ENCODE assay signal across 21 mouse cellular contexts in the genomic region with DNA sequence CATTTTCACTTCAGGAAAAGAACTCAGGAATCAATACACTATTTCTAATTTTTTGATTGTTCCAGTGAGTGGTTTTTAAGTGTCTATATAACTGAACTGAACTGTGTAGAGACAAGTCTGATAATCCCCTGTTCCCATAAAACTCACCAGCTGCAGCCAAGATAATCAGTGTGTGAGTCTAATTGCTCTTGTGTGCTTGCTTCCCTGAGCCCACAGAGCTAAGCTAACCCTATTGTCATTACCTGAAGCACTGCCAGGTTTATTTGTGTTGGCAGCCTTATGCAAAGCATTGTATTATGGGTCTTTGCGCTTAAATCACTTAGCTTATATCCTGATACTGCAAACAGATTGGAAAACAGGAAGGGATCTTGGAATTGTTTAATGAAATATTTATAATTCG.
DNase-seq lines count a peak whose midpoint lies in the region; ATAC-seq and TF ChIP-seq lines count a peak whose summit lies in the region.
"Had no signal": no experiment of that assay in that cellular context is flagged by ENCODE, and none has a peak within 500 bp of the region (broad histone marks: within the 10 kb centered on the region; RNA-seq: fewer than 3 reads in every experiment).

No protein-coding gene starts in this region.

- no peak for ATAC-seq in forebrain, embryonic 14.5 days
- ATAC-seq in forebrain, embryonic 16.5 days = no peak
- ATAC-seq in midbrain, embryonic 14.5 days (ENCODE audit: low FRiP score, low TSS enrichment) = no peak
- ATAC-seq in midbrain, embryonic 16.5 days = no peak
- ATAC-seq: CD4-positive, CD25-positive, alpha-beta regulatory T cell, adult 4 months; forebrain, embryonic 15.5 days; liver, embryonic 12.5 days had no signal

- no peaks in the 10 kb centered on the region; the same call in 1 of the 2 replicates for H3K4me1 ChIP-seq in forebrain, embryonic 14.5 days (ENCODE audit: control insufficient read depth, insufficient read depth, low read length)
- H3K4me1 ChIP-seq in forebrain, embryonic 16.5 days (replicated peaks; ENCODE audit: control insufficient read depth, insufficient read depth, low read length) = no peaks in the 10 kb centered on the region
- no peaks in the 10 kb centered on the region for H3K4me1 ChIP-seq in midbrain, embryonic 14.5 days (ENCODE audit: control insufficient read depth, insufficient read depth, low read length)
- H3K4me1 ChIP-seq in midbrain, embryonic 16.5 days (ENCODE audit: control insufficient read depth, insufficient read depth, low read length) = no peaks in the 10 kb centered on the region
- H3K4me1 ChIP-seq: forebrain, embryonic 15.5 days; kidney, embryonic 15.5 days; liver, embryonic 12.5 days had no signal

- no peak overlapping the region for H3K27ac ChIP-seq in forebrain, embryonic 14.5 days (ENCODE audit: low read depth, low read length)
- no peak overlapping the region for H3K27ac ChIP-seq in forebrain, embryonic 16.5 days (ENCODE audit: low read length)
- H3K27ac ChIP-seq in midbrain, embryonic 14.5 days (replicated peaks; ENCODE audit: low read depth, low read length) = no peak overlapping the region
- no peak overlapping the region for H3K27ac ChIP-seq in midbrain, embryonic 16.5 days (ENCODE audit: low read length)
- H3K27ac ChIP-seq: forebrain, embryonic 15.5 days; kidney, embryonic 15.5 days; limb, embryonic 13.5 days; liver, embryonic 12.5 days had no signal

- no peak overlapping the region for H3K4me2 ChIP-seq in forebrain, embryonic 14.5 days (ENCODE audit: low read length)
- no peak overlapping the region for H3K4me2 ChIP-seq in forebrain, embryonic 16.5 days (ENCODE audit: low read length)
- no peak overlapping the region for H3K4me2 ChIP-seq in midbrain, embryonic 14.5 days (ENCODE audit: low read length)
- no peak overlapping the region for H3K4me2 ChIP-seq in midbrain, embryonic 16.5 days (ENCODE audit: low read length)
- H3K4me2 ChIP-seq: forebrain, embryonic 15.5 days; kidney, embryonic 15.5 days; limb, embryonic 13.5 days; liver, embryonic 12.5 days; lung, embryonic 14.5 days had no signal

- H3K9me3 ChIP-seq in forebrain, embryonic 14.5 days (replicated peaks; ENCODE audit: control insufficient read depth, low read length) = no peaks in the 10 kb centered on the region
- H3K9me3 ChIP-seq in forebrain, embryonic 16.5 days (ENCODE audit: control insufficient read depth, low read length) = no peaks in the 10 kb centered on the region
- H3K9me3 ChIP-seq in midbrain, embryonic 14.5 days (ENCODE audit: control insufficient read depth, low read length) = no peaks in the 10 kb centered on the region
- H3K9me3 ChIP-seq in midbrain, embryonic 16.5 days (replicated peaks; ENCODE audit: control insufficient read depth, low read length, poor library complexity, severe bottlenecking) = no peaks in the 10 kb centered on the region
- H3K9me3 ChIP-seq: forebrain, embryonic 15.5 days; kidney, embryonic 15.5 days; limb, embryonic 13.5 days; liver, embryonic 12.5 days had no signal

- no peaks in the 10 kb centered on the region for H3K27me3 ChIP-seq in forebrain, embryonic 14.5 days (replicated peaks; ENCODE audit: control insufficient read depth, insufficient read depth, low read length)
- no peaks in the 10 kb centered on the region for H3K27me3 ChIP-seq in forebrain, embryonic 16.5 days (replicated peaks; ENCODE audit: control insufficient read depth, insufficient read depth, low read length)
- H3K27me3 ChIP-seq in midbrain, embryonic 14.5 days (ENCODE audit: control insufficient read depth, insufficient read depth, low read length) = no peaks in the 10 kb centered on the region
- no peaks in the 10 kb centered on the region for H3K27me3 ChIP-seq in midbrain, embryonic 16.5 days (ENCODE audit: control insufficient read depth, insufficient read depth, low read depth, low read length)
- H3K27me3 ChIP-seq: forebrain, embryonic 15.5 days; kidney, embryonic 15.5 days; liver, embryonic 12.5 days had no signal

- no peaks in the 10 kb centered on the region for H3K36me3 ChIP-seq in forebrain, embryonic 14.5 days (ENCODE audit: control insufficient read depth, insufficient read depth, low read length)
- no peaks in the 10 kb centered on the region for H3K36me3 ChIP-seq in forebrain, embryonic 16.5 days (ENCODE audit: control insufficient read depth, insufficient read depth)
- no peaks in the 10 kb centered on the region for H3K36me3 ChIP-seq in midbrain, embryonic 14.5 days (ENCODE audit: control insufficient read depth, insufficient read depth, low read length)
- no peaks in the 10 kb centered on the region for H3K36me3 ChIP-seq in midbrain, embryonic 16.5 days (ENCODE audit: control insufficient read depth, insufficient read depth, low read length)
- H3K36me3 ChIP-seq: forebrain, embryonic 15.5 days; kidney, embryonic 15.5 days; limb, embryonic 13.5 days; liver, embryonic 12.5 days had no signal

- no peak overlapping the region for H3K9ac ChIP-seq in forebrain, embryonic 14.5 days (ENCODE audit: low read length)
- H3K9ac ChIP-seq in forebrain, embryonic 16.5 days (replicated peaks; ENCODE audit: low read depth, low read length) = no peak overlapping the region
- no peak overlapping the region for H3K9ac ChIP-seq in midbrain, embryonic 14.5 days (replicated peaks; ENCODE audit: low read length)
- H3K9ac ChIP-seq in midbrain, embryonic 16.5 days (ENCODE audit: low read depth, low read length) = no peak overlapping the region
- H3K9ac ChIP-seq: forebrain, embryonic 15.5 days; kidney, embryonic 15.5 days; limb, embryonic 13.5 days; liver, embryonic 12.5 days; lung, embryonic 14.5 days had no signal

- 48% methylated on average over 2 of the region's 2 CpGs for WGBS in forebrain, embryonic 14.5 days
- 32% methylated on average over 2 of the region's 2 CpGs for WGBS in forebrain, embryonic 16.5 days
- 64% methylated on average over 2 of the region's 2 CpGs for whole genome bisulfite sequencing in midbrain, embryonic 14.5 days
- WGBS in midbrain, embryonic 16.5 days = 58% methylated on average over 2 of the region's 2 CpGs

- TF ChIP-seq CTCF in brain, embryonic 14.5 days (IDR thresholded peaks at IDR 0.05; ENCODE audit: borderline replicate concordance, extremely low read depth, insufficient read depth, insufficient read length) = no peak

- peak; percentile 49 for DNase-seq in forebrain, embryonic 14.5 days (ENCODE audit: low spot score)
- peak; percentile 11 for DNase-seq in midbrain, embryonic 14.5 days
- DNase-seq in brain, embryonic 14.5 days (ENCODE audit: low read depth) = peak; percentile 78
- peak; percentile 4 for DNase-seq in skeletal muscle tissue, adult 2 months (ENCODE audit: low read depth, low spot score)
- DNase-seq in gastrocnemius, postnatal 25 days = no peak
- DNase-seq: adrenal gland, postnatal 36 days; cerebellum, adult 11-12 months; cerebellum, postnatal 10 days; gastrocnemius, postnatal 36 days; kidney, adult 11 months; kidney, postnatal 36 days; layer of hippocampus, postnatal 36 days; lung, embryonic 14.5 days; right cerebral cortex, adult 18-20 months had no signal

- no peak for TF ChIP-seq POLR2A in brain, embryonic 14.5 days (IDR thresholded peaks at IDR 0.05; ENCODE audit: borderline replicate concordance, extremely low read depth, insufficient read depth, insufficient read length, poor library complexity, severe bottlenecking)

- H3K4me3 ChIP-seq in forebrain, embryonic 14.5 days (ENCODE audit: low read depth, low read length) = no peak overlapping the region
- no peak overlapping the region for H3K4me3 ChIP-seq in forebrain, embryonic 16.5 days (replicated peaks; ENCODE audit: low read length)
- H3K4me3 ChIP-seq in midbrain, embryonic 14.5 days (replicated peaks; ENCODE audit: low read depth, low read length) = no peak overlapping the region
- H3K4me3 ChIP-seq in midbrain, embryonic 16.5 days (ENCODE audit: low read depth, low read length) = no peak overlapping the region
- H3K4me3 ChIP-seq: forebrain, embryonic 15.5 days; kidney, embryonic 15.5 days; limb, embryonic 13.5 days; liver, embryonic 12.5 days had no signal
